Mouse (Mus musculus): ENCODE measurements around the gene Fut1. TPM values are rescaled to one million over a fixed set of nuclear protein-coding genes. Genes with fewer than 3 reads are reported as not detected.

Gene Fut1
- polyA plus RNA-seq, 1 experiment from 2014 or later = not detected

- no peak for DNase-seq (ENCODE audit: low spot score)
- no peak overlapping the region for H3K9ac ChIP-seq (ENCODE audit: low read length)
- H3K4me2 ChIP-seq (ENCODE audit: low read length) = no peak overlapping the region
- H3K36me3 ChIP-seq (ENCODE audit: control insufficient read depth, insufficient read depth, low read length) = no peaks in the 10 kb centered on the region
- WGBS = 95% methylated on average over 11 of the region's 11 CpGs
- ATAC-seq = no peak
- 0 out of 2 replicates have a peak, but pooled peaks cover 2% of the 10 kb centered on the region for H3K4me1 ChIP-seq (ENCODE audit: control insufficient read depth, insufficient read depth, low read length)
- H3K9me3 ChIP-seq (replicated peaks; ENCODE audit: control insufficient read depth, low read length) = no peaks in the 10 kb centered on the region
- 0 out of 2 replicates have a peak, but pooled peaks cover 7% of the 10 kb centered on the region for H3K27me3 ChIP-seq (replicated peaks; ENCODE audit: control insufficient read depth, insufficient read depth, low read length)
- no peak overlapping the region for H3K4me3 ChIP-seq (ENCODE audit: low read depth, low read length)
- H3K27ac ChIP-seq (ENCODE audit: low read depth, low read length) = no peak overlapping the region
These were observed 6.4 kb downstream of the Fut1 start for GRCm38 (mm10) chr7:45623507-45623906.

- Histone ChIP-seq H3K27ac (ENCODE audit: low read depth, low read length) (no peak overlapping the region), H3K27me3 (replicated peaks; ENCODE audit: control insufficient read depth, insufficient read depth, low read length) (0 out of 2 replicates have a peak, but pooled peaks cover under 1% of the 10 kb centered on the region), H3K9ac (ENCODE audit: low read length) (no peak overlapping the region), H3K4me3 (ENCODE audit: low read depth, low read length) (no peak overlapping the region), H3K9me3 (replicated peaks; ENCODE audit: control insufficient read depth, low read length) (no peaks in the 10 kb centered on the region), H3K36me3 (ENCODE audit: control insufficient read depth, insufficient read depth, low read length) (no peaks in the 10 kb centered on the region), H3K4me2 (ENCODE audit: low read length) (no peak overlapping the region), H3K4me1 (ENCODE audit: control insufficient read depth, insufficient read depth, low read length) (0 out of 2 replicates have a peak, but pooled peaks cover 2% of the 10 kb centered on the region)
- ATAC-seq (no peak), DNase-seq (ENCODE audit: low spot score) (no peak)
- WGBS = 87% methylated on average over 3 of the region's 3 CpGs
These were observed 7.6 kb downstream of the Fut1 start for GRCm38 (mm10) chr7:45624718-45625117.

- DNase-seq (ENCODE audit: low spot score) (no peak), ATAC-seq (no peak)
- Histone ChIP-seq H3K36me3 (ENCODE audit: control insufficient read depth, insufficient read depth, low read length) (no peaks in the 10 kb centered on the region), H3K9me3 (replicated peaks; ENCODE audit: control insufficient read depth, low read length) (no peaks in the 10 kb centered on the region), H3K4me2 (ENCODE audit: low read length) (no peak overlapping the region), H3K4me1 (ENCODE audit: control insufficient read depth, insufficient read depth, low read length) (0 out of 2 replicates have a peak, but pooled peaks cover 2% of the 10 kb centered on the region), H3K9ac (ENCODE audit: low read length) (no peak overlapping the region), H3K27ac (ENCODE audit: low read depth, low read length) (no peak overlapping the region), H3K27me3 (replicated peaks; ENCODE audit: control insufficient read depth, insufficient read depth, low read length) (no peaks in the 10 kb centered on the region), H3K4me3 (ENCODE audit: low read depth, low read length) (no peak overlapping the region)
- WGBS = 89% methylated on average over 8 of the region's 8 CpGs
These were observed 8.4 kb downstream of the Fut1 start for GRCm38 (mm10) chr7:45625481-45625880.

- Histone ChIP-seq H3K36me3 (ENCODE audit: control insufficient read depth, insufficient read depth, low read length) (no peaks in the 10 kb centered on the region), H3K4me3 (ENCODE audit: low read depth, low read length) (no peak overlapping the region), H3K27me3 (replicated peaks; ENCODE audit: control insufficient read depth, insufficient read depth, low read length) (no peaks in the 10 kb centered on the region), H3K27ac (ENCODE audit: low read depth, low read length) (no peak overlapping the region), H3K4me2 (ENCODE audit: low read length) (no peak overlapping the region), H3K9me3 (replicated peaks; ENCODE audit: control insufficient read depth, low read length) (no peaks in the 10 kb centered on the region), H3K4me1 (ENCODE audit: control insufficient read depth, insufficient read depth, low read length) (0 out of 2 replicates have a peak, but pooled peaks cover 2% of the 10 kb centered on the region), H3K9ac (ENCODE audit: low read length) (no peak overlapping the region)
- no peak for ATAC-seq
- 91% methylated on average over 7 of the region's 7 CpGs for WGBS
- no peak for DNase-seq (ENCODE audit: low spot score)
These were observed 9.5 kb downstream of the Fut1 start for GRCm38 (mm10) chr7:45626571-45627076.

- WGBS = 93% methylated on average over 9 of the region's 9 CpGs
- 0 out of 2 replicates have a peak, but pooled peaks cover 2% of the 10 kb centered on the region for H3K4me1 ChIP-seq (ENCODE audit: control insufficient read depth, insufficient read depth, low read length)
- DNase-seq (ENCODE audit: low spot score) = no peak
- peak within 1 kb of the TSS; percentile 52 for H3K4me3 ChIP-seq (ENCODE audit: low read depth, low read length)
- peak within 1 kb of the TSS; percentile 94 for H3K4me2 ChIP-seq (ENCODE audit: low read length)
- H3K27ac ChIP-seq (ENCODE audit: low read depth, low read length) = peak within 1 kb of the TSS; percentile 90
- H3K9ac ChIP-seq (ENCODE audit: low read length) = peak within 1 kb of the TSS; percentile 78
- ATAC-seq = no peak
- H3K9me3 ChIP-seq (replicated peaks; ENCODE audit: control insufficient read depth, low read length) = no peaks in the 10 kb centered on the region
- no peaks in the 10 kb centered on the region for H3K36me3 ChIP-seq (ENCODE audit: control insufficient read depth, insufficient read depth, low read length)
- H3K27me3 ChIP-seq (replicated peaks; ENCODE audit: control insufficient read depth, insufficient read depth, low read length) = no peaks in the 10 kb centered on the region
These were observed 10.2 kb downstream of the Fut1 start, which contains the start of gene Rasip1 for GRCm38 (mm10) chr7:45627261-45627660. Rasip1 (plus strand) TSS chr7:45627488.

- no peaks in the 10 kb centered on the region for H3K9me3 ChIP-seq (replicated peaks; ENCODE audit: control insufficient read depth, low read length)
- peak overlapping the region; percentile 52 for H3K4me3 ChIP-seq (ENCODE audit: low read depth, low read length)
- peak overlapping the region; percentile 90 for H3K27ac ChIP-seq (ENCODE audit: low read depth, low read length)
- H3K27me3 ChIP-seq (replicated peaks; ENCODE audit: control insufficient read depth, insufficient read depth, low read length) = no peaks in the 10 kb centered on the region
- no peaks in the 10 kb centered on the region for H3K36me3 ChIP-seq (ENCODE audit: control insufficient read depth, insufficient read depth, low read length)
- ATAC-seq (peak; percentile 93), DNase-seq (ENCODE audit: low spot score) (peak; percentile 91)
- under 1% methylated on average over 100 of the region's 105 CpGs for WGBS
- 0 out of 2 replicates have a peak, but pooled peaks cover 2% of the 10 kb centered on the region for H3K4me1 ChIP-seq (ENCODE audit: control insufficient read depth, insufficient read depth, low read length)
- H3K9ac ChIP-seq (ENCODE audit: low read length) = peak overlapping the region; percentile 78
- H3K4me2 ChIP-seq (ENCODE audit: low read length) = peak overlapping the region; percentile 94
These were observed 11.5 kb downstream of the Fut1 start for GRCm38 (mm10) chr7:45628364-45629294.

- Histone ChIP-seq H3K36me3 (ENCODE audit: control insufficient read depth, insufficient read depth, low read length) (no peaks in the 10 kb centered on the region), H3K4me3 (ENCODE audit: low read depth, low read length) (no peak overlapping the region), H3K27me3 (replicated peaks; ENCODE audit: control insufficient read depth, insufficient read depth, low read length) (no peaks in the 10 kb centered on the region), H3K9ac (ENCODE audit: low read length) (no peak overlapping the region), H3K4me2 (ENCODE audit: low read length) (no peak overlapping the region), H3K4me1 (ENCODE audit: control insufficient read depth, insufficient read depth, low read length) (0 out of 2 replicates have a peak, but pooled peaks cover 2% of the 10 kb centered on the region), H3K9me3 (replicated peaks; ENCODE audit: control insufficient read depth, low read length) (no peaks in the 10 kb centered on the region), H3K27ac (ENCODE audit: low read depth, low read length) (no peak overlapping the region)
- no peak for DNase-seq (ENCODE audit: low spot score)
- no peak for ATAC-seq
- 74% methylated on average over 23 of the region's 23 CpGs for WGBS
These were observed 13.2 kb downstream of the Fut1 start for GRCm38 (mm10) chr7:45630064-45630907.

- no peak for ATAC-seq
- H3K4me2 ChIP-seq (ENCODE audit: low read length) = peak overlapping the region; percentile 44
- H3K4me3 ChIP-seq (ENCODE audit: low read depth, low read length) = peak overlapping the region; percentile 5; the same call in 1 of the 2 replicates
- no peak overlapping the region for H3K27ac ChIP-seq (ENCODE audit: low read depth, low read length)
- H3K27me3 ChIP-seq (replicated peaks; ENCODE audit: control insufficient read depth, insufficient read depth, low read length) = no peaks in the 10 kb centered on the region
- WGBS = 17% methylated on average over 29 of the region's 35 CpGs
- H3K36me3 ChIP-seq (ENCODE audit: control insufficient read depth, insufficient read depth, low read length) = no peaks in the 10 kb centered on the region; the same call in 1 of the 2 replicates
- no peaks in the 10 kb centered on the region for H3K9me3 ChIP-seq (replicated peaks; ENCODE audit: control insufficient read depth, low read length)
- H3K9ac ChIP-seq (ENCODE audit: low read length) = peak overlapping the region; percentile 49
- H3K4me1 ChIP-seq (ENCODE audit: control insufficient read depth, insufficient read depth, low read length) = 0 out of 2 replicates have a peak, but pooled peaks cover 2% of the 10 kb centered on the region
- peak; percentile 30 for DNase-seq (ENCODE audit: low spot score)
These were observed 15.4 kb downstream of the Fut1 start for GRCm38 (mm10) chr7:45632499-45632898.
